Mouse (Mus musculus) neural tube, embryonic 14.5 days (tissue): ENCODE results near the gene Bud23. TPM values are rescaled to one million over a fixed set of nuclear protein-coding genes. Genes with fewer than 3 reads are reported as not detected.

Experiments
- ATAC-seq: fragments of 200-750 bp; cut with Nextera tagmentation; 2 replicates; pipeline ENCODE4 v1.8.0; 2017; ENCODE audit warnings: low read depth, mild to moderate bottlenecking, moderate TSS enrichment, moderate library complexity
- H3K27ac ChIP-seq: fragments of 300-500 bp; sonication (generic); 2 replicates; pipeline ENCODE4 v1.5.1; 2014; ENCODE audit warnings: low read depth, mild to moderate bottlenecking, control low read depth, low read length, moderate library complexity, mixed read lengths
- H3K27me3 ChIP-seq: fragments of 300-500 bp; sonication (generic); 2 replicates; pipeline ENCODE4 v1.6.1; 2014; ENCODE audit warnings: low read length; ENCODE audit not compliant: control insufficient read depth, insufficient read depth
- H3K36me3 ChIP-seq: fragments of 300-500 bp; sonication (generic); 2 replicates; pipeline ENCODE4 v1.6.1; 2014; ENCODE audit warnings: low read length, mixed read lengths; ENCODE audit not compliant: control insufficient read depth, insufficient read depth
- H3K4me1 ChIP-seq: fragments of 300-500 bp; sonication (generic); 2 replicates; pipeline ENCODE4 v1.6.1; 2014; ENCODE audit warnings: low read length; ENCODE audit not compliant: control insufficient read depth, insufficient read depth
- H3K4me2 ChIP-seq: fragments of 300-500 bp; sonication (generic); 2 replicates; pipeline ENCODE4 v1.6.1; 2014; ENCODE audit warnings: mild to moderate bottlenecking, low read depth, low read length, control low read depth
- H3K4me3 ChIP-seq: fragments of 300-500 bp; sonication (generic); 2 replicates; pipeline ENCODE4 v1.5.1; 2014; ENCODE audit warnings: low read depth, low read length, control low read depth, mixed read lengths
- H3K9ac ChIP-seq: fragments of 300-500 bp; sonication (generic); replicated peaks from 2 replicates; pipeline ENCODE4 v1.6.1; 2014; ENCODE audit warnings: low read depth, mild to moderate bottlenecking, control low read depth, low read length, mixed read lengths
- H3K9me3 ChIP-seq: fragments of 300-500 bp; sonication (generic); 2 replicates; pipeline ENCODE4 v1.6.1; 2016; ENCODE audit warnings: low read length; ENCODE audit not compliant: control insufficient read depth
- WGBS: fragments of 180-500 bp; shearing (Covaris S2); extraction: QIAGEN DNeasy Blood & Tissue Kit; methylation state at CpG from one replicate; pipeline ENCODE4 v1.1.7; 2014; 5-methylcytosine and 5-hydroxymethylcytosine counted together
- polyA plus RNA-seq: library from polyadenylated mRNA; unstranded; fragments of >200 nt; fragmentation: Nextera tagmentation; extraction: Ambion mirVana; gene quantifications from 2 replicates; pipeline ENCODE4 v1.2.1, GENCODE M21; 2014

Bud23 gene
- polyA plus RNA-seq, 1 experiment from 2014 or later: 72.5 TPM

- Histone ChIP-seq H3K4me2 (no peak overlapping the region), H3K27ac (no peak overlapping the region), H3K9me3 (no peaks in the 10 kb centered on the region), H3K4me3 (no peak overlapping the region), H3K36me3 (no peaks in the 10 kb centered on the region), H3K4me1 (no peaks in the 10 kb centered on the region), H3K9ac (no peak overlapping the region), H3K27me3 (no peaks in the 10 kb centered on the region)
- no peak for ATAC-seq
- WGBS: 96% methylated on average over 2 of the region's 2 CpGs
Measured at GRCm38 (mm10) chr5:135034593-135034992, 30.2 kb downstream of the Bud23 start.

GRCm38 (mm10) chr5:135032581-135032980 lies 32.2 kb downstream of the Bud23 start:
- Histone ChIP-seq H3K4me1 (no peaks in the 10 kb centered on the region), H3K27ac (no peak overlapping the region), H3K4me3 (no peak overlapping the region), H3K4me2 (no peak overlapping the region), H3K9me3 (no peaks in the 10 kb centered on the region), H3K27me3 (no peaks in the 10 kb centered on the region), H3K36me3 (no peaks in the 10 kb centered on the region), H3K9ac (no peak overlapping the region)
- ATAC-seq: no peak
- 93% methylated on average over 5 of the region's 5 CpGs for WGBS

- H3K36me3 ChIP-seq: no peaks in the 10 kb centered on the region
- H3K4me1 ChIP-seq: no peaks in the 10 kb centered on the region; the same call in 1 of the 2 replicates
- no peak overlapping the region for H3K4me2 ChIP-seq
- 61% methylated on average over 18 of the region's 18 CpGs for WGBS
- H3K9me3 ChIP-seq: no peaks in the 10 kb centered on the region
- no peak overlapping the region for H3K9ac ChIP-seq
- H3K27me3 ChIP-seq: no peaks in the 10 kb centered on the region
- H3K4me3 ChIP-seq: no peak overlapping the region
- H3K27ac ChIP-seq: no peak overlapping the region
- no peak for ATAC-seq
Measured at GRCm38 (mm10) chr5:135029007-135029854, 35.5 kb downstream of the Bud23 start.

GRCm38 (mm10) chr5:135025899-135026298 lies 38.9 kb downstream of the Bud23 start:
- no peak overlapping the region for H3K4me3 ChIP-seq
- peaks cover 4% of the 10 kb centered on the region; the same call in 1 of the 2 replicates for H3K4me1 ChIP-seq
- H3K9ac ChIP-seq: no peak overlapping the region

GRCm38 (mm10) chr5:135024665-135025224 lies 40.0 kb downstream of the Bud23 start:
- Histone ChIP-seq H3K27ac (no peak overlapping the region), H3K9me3 (no peaks in the 10 kb centered on the region), H3K27me3 (no peaks in the 10 kb centered on the region), H3K4me1 (peaks cover 4% of the 10 kb centered on the region; the same call in 1 of the 2 replicates), H3K9ac (no peak overlapping the region), H3K4me2 (peak overlapping the region; percentile 85; the same call in 1 of the 2 replicates), H3K4me3 (peak overlapping the region; percentile 66; the same call in 1 of the 2 replicates), H3K36me3 (no peaks in the 10 kb centered on the region)
- 63% methylated on average over 11 of the region's 11 CpGs for WGBS
- no peak for ATAC-seq

More at GRCm38 (mm10) chr5:135025899-135026298, 38.9 kb downstream of the Bud23 start:
- Histone ChIP-seq H3K9me3 (no peaks in the 10 kb centered on the region), H3K4me2 (peak overlapping the region; percentile 0; the same call in 1 of the 2 replicates), H3K27me3 (no peaks in the 10 kb centered on the region), H3K36me3 (no peaks in the 10 kb centered on the region), H3K27ac (no peak overlapping the region)
- 21% methylated on average over 7 of the region's 7 CpGs for WGBS
- ATAC-seq: no peak

- H3K9me3 ChIP-seq: no peaks in the 10 kb centered on the region
- peak within 1 kb of the TSS; percentile 85 for H3K4me2 ChIP-seq
- under 1% methylated on average over 61 of the region's 61 CpGs for WGBS
- ATAC-seq: peak; percentile 90
- no peaks in the 10 kb centered on the region for H3K36me3 ChIP-seq
- peaks cover 4% of the 10 kb centered on the region; the same call in 1 of the 2 replicates for H3K4me1 ChIP-seq
- no peaks in the 10 kb centered on the region for H3K27me3 ChIP-seq
- peak within 1 kb of the TSS; percentile 66 for H3K4me3 ChIP-seq
- H3K9ac ChIP-seq: peak within 1 kb of the TSS; percentile 68
- peak within 1 kb of the TSS; percentile 48; the same call in 1 of the 2 replicates for H3K27ac ChIP-seq
Measured at GRCm38 (mm10) chr5:135023344-135024173, 41.2 kb downstream of the Bud23 start, which contains the start of gene Stx1a. TSS of gene Stx1a (plus strand) at chr5:135023482.

- Histone ChIP-seq H3K4me1 (peaks cover 4% of the 10 kb centered on the region; the same call in 1 of the 2 replicates), H3K9ac (no peak overlapping the region), H3K4me3 (no peak overlapping the region), H3K9me3 (no peaks in the 10 kb centered on the region), H3K36me3 (no peaks in the 10 kb centered on the region), H3K27ac (0 out of 2 replicates have a peak overlapping the region, but pooled peaks have one; percentile 12), H3K4me2 (no peak overlapping the region), H3K27me3 (no peaks in the 10 kb centered on the region)
- 52% methylated on average over 6 of the region's 6 CpGs for WGBS
- ATAC-seq: peak; percentile 59; the same call in 1 of the 2 replicates
Measured at GRCm38 (mm10) chr5:135021814-135022213, 42.9 kb downstream of the Bud23 start.

- no peaks in the 10 kb centered on the region for H3K9me3 ChIP-seq
- no peaks in the 10 kb centered on the region for H3K27me3 ChIP-seq
- 57% methylated on average over 4 of the region's 4 CpGs for WGBS
- no peaks in the 10 kb centered on the region for H3K4me1 ChIP-seq
- no peak overlapping the region for H3K27ac ChIP-seq
- ATAC-seq: no peak
- no peak overlapping the region for H3K4me3 ChIP-seq
- no peak overlapping the region for H3K9ac ChIP-seq
- no peaks in the 10 kb centered on the region for H3K36me3 ChIP-seq
- no peak overlapping the region for H3K4me2 ChIP-seq
Measured at GRCm38 (mm10) chr5:135016224-135016759, 48.5 kb downstream of the Bud23 start.
